Mouse (Mus musculus) C2C12 (cell line): ENCODE results near the gene Swap70.

ENCODE experiments used
- CTCF ChIP-seq: IDR thresholded peaks from one replicate; pipeline ENCODE4 v1.5.1; 2011; ENCODE audit not compliant: control insufficient read depth, insufficient read depth, insufficient read length
- MAX ChIP-seq: IDR thresholded peaks from one replicate; pipeline ENCODE4 v1.6.1; 2011; ENCODE audit warnings: mild to moderate bottlenecking, control low read depth
- USF1 ChIP-seq: IDR thresholded peaks from one replicate; pipeline ENCODE4 v1.6.1; 2011; ENCODE audit warnings: low read depth, mild to moderate bottlenecking, control low read depth, moderate library complexity

GRCm38 (mm10) chr7:110209422-110209821, 12.1 kb upstream of the Swap70 start:
- TF ChIP-seq CTCF (no peak), USF1 (no peak), MAX (no peak)
